Mouse (Mus musculus): ENCODE measurements around the gene 2210010C04Rik.
"Not testable (repeated sequence)": the region's sequence is repeated elsewhere in the genome, so short reads cannot be mapped to it uniquely, and the experiment has no call there.

2210010C04Rik gene

GRCm38 (mm10) chr6:41019140-41019539 lies 16.2 kb downstream of the 2210010C04Rik start:
- no peak for DNase-seq (ENCODE audit: low spot score)

GRCm38 (mm10) chr6:41018629-41019028 lies 16.7 kb downstream of the 2210010C04Rik start:
- no peak for DNase-seq (ENCODE audit: low spot score)

GRCm38 (mm10) chr6:41015065-41015464 lies 20.2 kb downstream of the 2210010C04Rik start:
- DNase-seq (ENCODE audit: low spot score): no peak

GRCm38 (mm10) chr6:40999379-40999778 lies 35.9 kb downstream of the 2210010C04Rik start, which contains the start of gene Gm2663:
Gene Gm2663 (minus strand): TSS chr6:40999479.
- DNase-seq (ENCODE audit: low spot score): not testable (repeated sequence)
